Mouse (Mus musculus): Measurements from ENCODE around the gene Pitpnm1.

DNA sequence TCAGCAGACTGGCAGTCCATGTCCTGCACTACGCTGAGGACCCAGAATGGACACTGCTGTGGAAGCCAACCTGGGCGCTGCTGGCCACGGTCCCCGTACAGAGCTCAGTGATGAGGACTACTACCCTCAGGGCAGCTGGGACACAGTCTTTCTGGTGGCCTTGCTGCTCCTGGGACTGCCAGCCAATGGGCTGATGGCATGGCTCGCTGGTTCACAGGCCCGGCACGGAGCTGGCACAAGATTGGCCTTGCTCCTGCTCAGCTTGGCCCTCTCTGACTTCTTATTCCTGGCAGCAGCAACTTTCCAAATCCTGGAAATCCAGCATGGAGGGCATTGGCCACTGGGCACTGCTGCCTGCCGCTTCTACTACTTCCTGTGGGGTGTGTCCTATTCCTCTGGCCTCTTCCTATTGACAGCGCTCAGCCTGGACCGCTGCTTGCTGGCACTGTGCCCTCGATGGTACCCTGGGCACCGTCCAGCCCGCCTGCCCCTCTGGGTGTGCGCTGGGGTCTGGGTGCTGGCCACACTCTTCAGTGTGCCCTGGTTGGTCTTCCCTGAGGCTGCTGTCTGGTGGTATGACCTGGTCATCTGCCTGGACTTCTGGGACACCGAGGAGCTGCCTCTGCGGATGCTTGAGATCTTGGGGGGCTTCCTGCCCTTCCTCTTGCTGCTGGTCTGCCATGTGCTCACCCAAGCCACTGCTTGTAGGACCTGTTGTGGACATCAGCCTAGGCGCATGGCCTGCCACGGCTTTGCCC lies 42.8 kb downstream of the Pitpnm1 start:
- TF ChIP-seq CTCF (IDR thresholded peaks at IDR 0.05 in 2 of 3, conservative IDR thresholded peaks at IDR 0.05 in 1 of 3; ENCODE audit: control insufficient read depth in 1 of 3, insufficient read depth in 1 of 3, low read depth in 2 of 3, low read length in 3 of 3, poor library complexity in 1 of 3, severe bottlenecking in 1 of 3) (no peak), GATA1 (IDR thresholded peaks at IDR 0.05; ENCODE audit: low read depth, low read length) (no peak), NELFE (IDR thresholded peaks at IDR 0.05; ENCODE audit: low read depth, low read length) (no peak), POLR2A (IDR thresholded peaks at IDR 0.05; ENCODE audit: control insufficient read depth in 1 of 2, insufficient read depth in 1 of 2, low read depth in 1 of 2, low read length in 2 of 2, poor library complexity in 1 of 2) (no peak), ELF1 (IDR thresholded peaks at IDR 0.05; ENCODE audit: low read depth, low read length) (no peak)
